Mouse (Mus musculus) layer of hippocampus, adult 9-10 months (tissue): ENCODE measurements around the gene Slc25a47.

Experiments used
- DNase-seq: peaks from one replicate; pipeline ENCODE4 v3.0.0; 2022; ENCODE audit warnings: low spot score

Gene Slc25a47

GRCm38 (mm10) chr12:108865007-108865494 is 29.2 kb downstream of the Slc25a47 start:
- DNase-seq, result no peak

- DNase-seq, result no peak
These were observed 33.7 kb downstream of the Slc25a47 start for GRCm38 (mm10) chr12:108869575-108869974.

GRCm38 (mm10) chr12:108873122-108873521 is 37.3 kb downstream of the Slc25a47 start:
- no peak for DNase-seq

GRCm38 (mm10) chr12:108879138-108879537 is 43.3 kb downstream of the Slc25a47 start:
- DNase-seq, result no peak

- DNase-seq, result no peak
These were observed 44.8 kb downstream of the Slc25a47 start for GRCm38 (mm10) chr12:108880606-108881005.

- no peak for DNase-seq
These were observed 45.3 kb downstream of the Slc25a47 start for GRCm38 (mm10) chr12:108881192-108881591.

- DNase-seq, result no peak
These were observed 46.9 kb downstream of the Slc25a47 start for GRCm38 (mm10) chr12:108882776-108883175.

- DNase-seq, result no peak
These were observed 50.1 kb downstream of the Slc25a47 start for GRCm38 (mm10) chr12:108885906-108886305.

- DNase-seq, result no peak
These were observed 51.2 kb downstream of the Slc25a47 start for GRCm38 (mm10) chr12:108887077-108887476.

GRCm38 (mm10) chr12:108888632-108889031 is 52.8 kb downstream of the Slc25a47 start:
- DNase-seq, result no peak

- DNase-seq, result no peak
These were observed 57.3 kb downstream of the Slc25a47 start, which contains the start of gene Wdr25 for GRCm38 (mm10) chr12:108892989-108893714. Gene Wdr25, plus strand, starts transcription at chr12:108893631.

GRCm38 (mm10) chr12:108893715-108894431 is 58.0 kb downstream of the Slc25a47 start, which contains the start of gene Wars:
Gene Wars, minus strand, starts transcription at chr12:108894174.
- peak; percentile 87 for DNase-seq

GRCm38 (mm10) chr12:108894432-108894816 is 58.6 kb downstream of the Slc25a47 start:
- no peak for DNase-seq

GRCm38 (mm10) chr12:108896006-108896405 is 60.2 kb downstream of the Slc25a47 start:
- DNase-seq, result no peak

- no peak for DNase-seq
These were observed 65.5 kb downstream of the Slc25a47 start for GRCm38 (mm10) chr12:108901346-108901745.

- no peak for DNase-seq
These were observed 67.1 kb downstream of the Slc25a47 start for GRCm38 (mm10) chr12:108902940-108903339.

- peak; percentile 75 for DNase-seq
These were observed 67.9 kb downstream of the Slc25a47 start for GRCm38 (mm10) chr12:108903600-108904275.

- DNase-seq, result no peak
These were observed 68.4 kb downstream of the Slc25a47 start for GRCm38 (mm10) chr12:108904276-108904653.

- no peak for DNase-seq
These were observed 69.9 kb downstream of the Slc25a47 start for GRCm38 (mm10) chr12:108905620-108906302.

GRCm38 (mm10) chr12:108906398-108906797 is 70.6 kb downstream of the Slc25a47 start:
- DNase-seq, result no peak
